Mouse (Mus musculus): ENCODE data around the gene Wdr27. TPM values are rescaled to one million over a fixed set of nuclear protein-coding genes. Genes with fewer than 3 reads are reported as not detected.
"Not testable (repeated sequence)": the region's sequence is repeated elsewhere in the genome, so short reads cannot be mapped to it uniquely, and the experiment has no call there.

Gene Wdr27
- 1 to 10 TPM in 10 of 26 experiments, under 1 TPM in 9, not detected in 7; 0.40 to 3.7 (median 1.7) TPM for total RNA-seq (2018; cell fraction: chromatin; rRNA removed)
- total RNA-seq (2018; cell fraction: cytosol; rRNA removed), result 1 to 10 TPM in 20 of 26 experiments, under 1 TPM in 5, not detected in 1; 0.65 to 2.7 (median 1.5) TPM
- total RNA-seq (2018; cell fraction: nucleus; rRNA removed), result 1 to 10 TPM in 13 of 26 experiments, under 1 TPM in 4, not detected in 9; 0.56 to 2.9 (median 1.9) TPM
- polyA plus RNA-seq (2018), result 0.95 to 3.2 TPM (median 1.8 TPM) in 3 replicates

DNA sequence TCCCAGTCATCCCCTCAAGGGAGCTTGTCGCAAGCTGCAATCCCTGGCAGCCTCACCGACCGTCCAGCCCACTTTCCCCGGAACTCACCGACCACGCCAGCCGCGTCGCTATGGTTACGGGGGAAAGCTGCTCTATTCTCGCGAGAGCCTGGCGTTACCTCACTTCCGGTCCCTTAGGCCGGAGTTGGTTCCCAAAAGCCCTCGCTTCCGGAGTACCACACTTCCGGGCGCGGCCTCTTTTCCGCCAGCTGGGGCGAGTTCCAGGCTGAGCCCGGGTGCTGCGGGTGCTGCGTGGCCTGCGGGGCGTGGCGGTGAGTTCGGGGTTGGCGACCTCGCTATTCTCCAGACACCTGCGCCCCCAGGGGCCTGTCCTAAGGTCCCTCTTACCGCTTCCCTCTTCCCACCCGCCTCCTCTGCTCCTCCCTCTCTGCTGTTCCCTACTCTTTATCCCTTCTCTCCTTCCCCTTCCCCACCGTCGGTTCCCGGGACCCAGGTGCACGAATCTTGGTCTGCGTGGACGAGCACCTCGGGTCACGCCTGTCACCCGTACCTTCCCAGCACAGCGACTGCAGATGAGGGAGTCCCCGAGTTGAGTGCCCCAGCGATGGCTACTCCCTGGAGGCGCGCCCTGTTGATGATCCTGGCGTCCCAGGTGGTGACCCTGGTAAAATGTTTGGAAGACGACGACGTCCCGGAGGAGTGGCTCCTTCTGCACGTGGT lies at the start of gene Wdr27, which contains the start of gene 1600012H06Rik:
Gene Wdr27, minus strand, starts transcription at position 150 of the 720 bp plus-strand sequence.
Gene 1600012H06Rik, plus strand, starts transcription at position 176 of the 720 bp plus-strand sequence.
- 0 out of 2 replicates have a peak, but pooled peaks cover 6% of the 10 kb centered on the region for H3K36me3 ChIP-seq (ENCODE audit: inconsistent target)
- peaks cover 38% of the 10 kb centered on the region for H3K79me2 ChIP-seq (ENCODE audit: inconsistent target)
- WGBS (ENCODE audit: missing documents), result under 1% methylated on average over 50 of the region's 54 CpGs
- peak within 1 kb of the TSS; percentile 99 for H3K4me3 ChIP-seq (ENCODE audit: inconsistent target)
- H3K27ac ChIP-seq, result peak within 1 kb of the TSS; percentile 67

DNA sequence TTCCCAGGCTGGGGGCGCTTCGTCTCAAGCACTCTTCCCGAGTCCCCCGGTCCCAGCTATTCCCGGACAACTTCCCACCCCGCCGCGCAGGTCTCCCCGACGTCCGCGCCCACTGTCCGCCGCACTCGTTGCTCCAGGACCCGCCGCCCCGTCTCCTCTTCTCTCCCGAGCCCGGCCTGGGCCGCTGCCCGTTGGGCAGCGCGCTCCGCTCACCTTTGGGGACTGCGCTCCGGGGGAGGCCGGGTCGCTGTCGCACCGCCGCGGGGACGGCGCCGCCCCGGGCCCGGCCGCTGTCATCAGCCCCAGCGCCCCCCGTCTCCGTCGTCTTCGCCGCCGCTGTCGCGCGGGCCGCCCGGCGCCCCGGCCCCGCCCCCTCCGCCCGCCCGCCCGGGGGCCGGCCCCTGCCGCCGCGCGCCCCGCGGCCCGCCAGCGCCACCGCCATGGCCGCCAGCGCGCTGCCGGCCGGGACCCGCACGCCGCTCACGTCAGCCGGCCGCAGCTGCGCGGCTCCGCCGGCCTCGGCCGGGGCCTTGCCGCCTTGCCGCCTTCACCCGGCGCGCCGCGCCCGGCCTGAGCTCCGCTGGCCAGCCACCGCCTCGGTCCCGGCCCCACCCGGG lies 49.7 kb upstream of the Wdr27 start:
- H3K36me3 ChIP-seq (ENCODE audit: inconsistent target); H3K79me2 ChIP-seq (ENCODE audit: inconsistent target); H3K27ac ChIP-seq; H3K4me3 ChIP-seq (ENCODE audit: inconsistent target): not testable (repeated sequence)
- WGBS (ENCODE audit: missing documents), result no CpG with 5 or more reads among the region's 98 CpGs

DNA sequence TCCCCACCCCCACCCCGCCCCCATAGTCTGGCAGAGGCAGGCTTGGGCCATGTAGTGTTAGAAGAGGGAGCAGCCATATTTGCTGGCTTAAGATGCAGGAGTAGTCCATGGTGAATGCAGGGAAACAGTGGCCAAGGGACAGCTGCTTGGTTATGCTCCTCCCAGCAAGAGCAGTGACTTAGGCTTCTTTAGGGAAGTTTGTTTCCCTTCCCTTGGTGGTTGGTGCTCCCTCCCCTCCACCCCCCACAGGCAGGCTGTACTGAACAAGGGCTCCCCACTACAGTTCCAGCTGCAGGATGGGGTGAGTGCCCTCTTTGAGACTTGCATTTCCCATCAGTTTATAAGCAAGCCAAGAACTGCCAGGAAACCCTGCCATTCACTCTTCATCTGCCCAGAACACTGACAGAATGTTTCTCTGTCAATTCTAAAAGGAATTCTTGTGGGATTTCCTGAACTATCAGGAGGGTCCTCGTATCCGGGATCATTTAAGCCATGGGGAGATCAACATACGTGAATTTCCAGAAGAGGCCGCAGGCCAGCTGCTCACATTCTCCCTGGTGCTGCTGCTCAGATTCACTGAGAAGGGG lies 47.3 kb upstream of the Wdr27 start:
- WGBS (ENCODE audit: missing documents), result no CpG with 5 or more reads among the region's 5 CpGs
- not testable (repeated sequence) for H3K36me3 ChIP-seq (ENCODE audit: inconsistent target)

DNA sequence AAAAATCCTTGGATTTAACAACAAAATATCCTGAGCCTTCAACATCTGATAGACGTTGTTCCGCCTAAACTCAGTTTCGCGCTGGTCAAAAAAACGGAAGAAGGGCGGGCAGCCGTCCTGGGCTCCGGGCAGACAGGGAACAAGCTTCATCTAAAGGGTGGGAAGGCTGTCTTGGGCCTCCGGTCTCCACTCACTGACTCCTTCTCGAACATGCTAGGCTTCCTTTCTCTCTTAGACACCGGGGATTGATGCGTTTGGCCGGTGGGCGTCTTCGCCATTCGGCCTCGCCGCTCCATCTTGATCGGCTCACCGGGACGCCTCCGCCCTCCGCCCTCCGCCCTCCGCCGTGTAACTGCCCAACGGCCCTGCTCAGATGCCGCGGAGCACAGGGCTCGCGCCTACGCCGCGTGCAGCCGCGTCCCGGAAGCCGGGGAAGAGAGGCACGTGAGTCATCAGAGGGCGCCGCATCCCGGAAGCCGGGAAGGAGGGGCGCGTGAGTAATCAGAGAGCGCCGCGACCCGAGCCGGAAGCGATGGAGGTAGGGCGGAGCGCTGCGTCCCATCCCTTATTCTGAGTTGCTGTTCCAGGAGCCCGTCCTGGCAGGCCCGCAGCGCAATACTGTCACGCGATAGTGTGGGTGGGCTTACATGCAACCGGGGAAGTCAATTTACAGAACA lies 35.5 kb upstream of the Wdr27 start, which contains the start of the genes 9030025P20Rik and Gm3417:
Gene 9030025P20Rik, plus strand, starts transcription at position 107 of the 677 bp plus-strand sequence.
Gene Gm3417, minus strand, starts transcription at position 429 of the 677 bp plus-strand sequence.
- not testable (repeated sequence) for H3K79me2 ChIP-seq (ENCODE audit: inconsistent target); H3K36me3 ChIP-seq (ENCODE audit: inconsistent target); H3K27ac ChIP-seq; H3K4me3 ChIP-seq (ENCODE audit: inconsistent target)
- no CpG with 5 or more reads among the region's 60 CpGs for WGBS (ENCODE audit: missing documents)

More for the DNA sequence above, 47.3 kb upstream of the Wdr27 start:
- H3K4me3 ChIP-seq (ENCODE audit: inconsistent target); H3K79me2 ChIP-seq (ENCODE audit: inconsistent target): not testable (repeated sequence)
- H3K27ac ChIP-seq, result 0 out of 2 replicates have a peak overlapping the region, but pooled peaks have one; percentile 39

DNA sequence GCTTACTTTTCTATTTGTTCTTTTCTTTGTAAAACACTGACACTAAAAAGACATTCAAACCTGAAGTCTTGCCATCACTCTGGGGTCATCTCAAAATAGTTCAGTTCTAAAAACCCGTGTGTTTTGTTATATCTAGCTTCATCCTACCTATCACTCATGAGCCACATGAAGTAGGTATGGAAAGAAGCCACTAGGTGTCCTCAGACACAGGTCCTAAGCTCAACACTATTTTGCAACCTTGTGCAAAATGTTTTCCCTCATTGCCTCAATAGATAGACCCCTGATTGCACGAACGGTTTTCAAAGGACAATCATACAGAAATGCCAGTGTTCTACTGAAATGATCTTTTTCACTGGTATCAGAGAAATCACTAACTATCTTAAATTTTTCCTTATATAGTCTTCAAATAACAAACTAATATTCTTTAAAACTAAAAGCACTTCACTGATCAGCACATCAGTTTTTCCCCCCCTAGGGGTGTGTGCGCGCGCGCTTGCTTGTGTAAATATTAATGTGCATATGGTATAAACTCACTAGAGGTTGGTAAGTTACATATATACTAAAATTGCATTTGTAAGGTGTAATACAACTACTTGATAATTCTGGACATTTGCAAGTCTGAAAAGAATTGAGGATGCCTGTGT lies 34.9 kb upstream of the Wdr27 start:
- no CpG with 5 or more reads among the region's 7 CpGs for WGBS (ENCODE audit: missing documents)
- H3K79me2 ChIP-seq (ENCODE audit: inconsistent target); H3K4me3 ChIP-seq (ENCODE audit: inconsistent target): not testable (repeated sequence)

DNA sequence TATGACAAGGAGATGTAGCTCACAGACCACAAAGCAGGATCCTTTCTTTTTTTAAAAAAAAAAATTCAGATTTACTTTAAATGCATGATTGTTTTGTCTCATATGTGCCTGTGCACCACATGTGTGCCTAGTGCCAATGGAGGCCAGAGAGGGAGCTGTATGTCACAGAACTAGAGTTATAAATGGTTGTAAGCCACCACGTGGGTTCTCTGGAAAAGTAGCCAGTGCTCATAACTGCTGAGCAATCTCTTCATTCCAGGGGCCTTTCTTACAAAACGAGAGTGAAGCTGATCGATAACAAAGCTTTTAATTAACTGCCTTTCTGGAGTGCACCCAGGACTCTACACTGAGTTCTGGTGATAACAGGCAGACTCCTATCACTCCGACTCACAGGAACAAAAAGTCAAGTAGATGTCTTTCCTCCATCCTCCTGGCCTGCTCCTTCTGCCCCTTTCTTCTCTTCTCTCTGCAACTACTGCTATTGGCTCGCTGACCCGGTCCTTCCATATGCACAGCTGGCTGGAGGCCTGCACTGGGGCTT lies 25.5 kb upstream of the Wdr27 start:
- not testable (repeated sequence) for H3K36me3 ChIP-seq (ENCODE audit: inconsistent target); H3K27ac ChIP-seq; H3K4me3 ChIP-seq (ENCODE audit: inconsistent target); H3K79me2 ChIP-seq (ENCODE audit: inconsistent target)
- no CpG with 5 or more reads among the region's 6 CpGs for WGBS (ENCODE audit: missing documents)

More for the DNA sequence above, 34.9 kb upstream of the Wdr27 start:
- H3K36me3 ChIP-seq (ENCODE audit: inconsistent target); H3K27ac ChIP-seq: not testable (repeated sequence)

DNA sequence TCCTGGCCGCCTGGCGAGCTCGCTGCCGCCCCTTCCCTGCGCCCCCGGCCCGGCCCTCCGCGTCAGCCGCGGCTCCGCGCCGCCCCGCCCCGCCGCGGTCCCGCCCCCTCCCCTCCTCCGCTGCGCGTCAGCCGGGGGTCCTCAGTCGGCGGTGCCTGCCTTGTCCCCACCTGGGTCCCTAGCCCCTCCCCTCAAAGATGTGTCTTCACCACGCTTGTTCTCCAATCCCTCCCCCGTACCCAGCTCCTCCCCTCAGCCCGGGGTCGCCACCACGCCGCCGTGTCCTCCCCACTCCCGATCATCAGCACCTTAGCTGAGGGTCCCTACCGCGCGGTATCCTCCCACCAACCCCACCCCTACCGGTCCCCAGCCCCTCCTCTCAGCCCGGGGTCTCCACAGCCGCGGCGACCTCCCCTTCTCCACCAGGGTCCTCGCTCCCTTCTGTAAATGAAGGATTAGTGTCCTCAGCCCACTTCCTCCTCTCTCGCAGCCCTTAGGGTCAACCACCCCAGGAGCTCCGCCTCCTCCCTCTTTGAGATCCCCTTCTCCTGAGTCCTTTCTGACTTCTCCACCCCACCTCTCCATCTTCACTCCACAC lies 18.7 kb upstream of the Wdr27 start:
- WGBS (ENCODE audit: missing documents), result no CpG with 5 or more reads among the region's 44 CpGs
- peaks cover 40% of the 10 kb centered on the region for H3K79me2 ChIP-seq (ENCODE audit: inconsistent target)
- H3K4me3 ChIP-seq (ENCODE audit: inconsistent target); H3K36me3 ChIP-seq (ENCODE audit: inconsistent target); H3K27ac ChIP-seq: not testable (repeated sequence)

DNA sequence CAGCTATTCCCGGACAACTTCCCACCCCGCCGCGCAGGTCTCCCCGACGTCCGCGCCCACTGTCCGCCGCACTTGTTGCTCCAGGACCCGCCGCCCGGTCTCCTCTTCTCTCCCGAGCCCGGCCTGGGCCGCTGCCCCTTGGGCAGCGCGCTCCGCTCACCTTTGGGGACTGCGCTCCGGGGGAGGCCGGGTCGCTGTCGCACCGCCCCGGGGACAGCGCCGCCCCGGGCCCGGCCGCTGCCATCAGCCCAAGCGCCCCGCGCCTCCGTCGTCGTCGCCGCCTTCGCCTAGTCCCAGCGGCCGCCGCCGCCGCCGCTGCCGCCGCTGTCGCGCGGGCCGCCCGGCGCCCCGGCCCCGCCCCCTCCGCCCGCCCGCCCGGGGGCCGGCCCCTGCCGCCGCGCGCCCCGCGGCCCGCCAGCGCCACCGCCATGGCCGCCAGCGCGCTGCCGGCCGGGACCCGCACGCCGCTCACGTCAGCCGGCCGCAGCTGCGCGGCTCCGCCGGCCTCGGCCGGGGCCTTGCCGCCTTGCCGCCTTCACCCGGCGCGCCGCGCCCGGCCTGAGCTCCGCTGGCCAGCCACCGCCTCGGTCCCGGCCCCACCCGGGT lies 18.1 kb upstream of the Wdr27 start, which contains the start of gene Phf10:
Gene Phf10, minus strand, starts transcription at position 323 of the 606 bp plus-strand sequence.
- Histone ChIP-seq H3K4me3 (ENCODE audit: inconsistent target) (peak within 1 kb of the TSS; percentile 48), H3K79me2 (ENCODE audit: inconsistent target) (peaks cover 46% of the 10 kb centered on the region)
- 0% methylated on average over 19 of the region's 100 CpGs for whole genome bisulfite sequencing (ENCODE audit: missing documents)
- H3K27ac ChIP-seq; H3K36me3 ChIP-seq (ENCODE audit: inconsistent target): not testable (repeated sequence)

DNA sequence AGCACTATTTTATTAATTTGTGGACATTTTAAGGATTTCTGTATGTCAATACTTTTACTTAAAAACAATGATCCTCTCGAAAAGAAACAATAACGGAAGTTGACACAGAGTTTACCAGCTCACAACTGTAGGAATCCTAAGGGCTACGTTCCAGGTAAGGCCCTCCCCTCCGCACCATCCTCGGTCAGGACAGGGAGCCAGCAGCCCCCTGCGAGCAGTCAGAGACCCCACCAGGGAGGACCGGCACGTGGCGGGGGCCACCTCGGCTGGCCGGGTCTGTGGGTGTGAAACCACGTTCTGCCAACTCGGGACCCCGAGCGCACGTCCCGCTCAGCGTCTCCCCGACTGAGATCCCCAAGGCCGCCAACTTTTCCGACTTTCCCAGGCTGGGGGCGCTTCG lies 17.6 kb upstream of the Wdr27 start:
- no peaks in the 10 kb centered on the region for H3K36me3 ChIP-seq (ENCODE audit: inconsistent target)
- H3K4me3 ChIP-seq (ENCODE audit: inconsistent target), result peak overlapping the region; percentile 48
- peaks cover 51% of the 10 kb centered on the region for H3K79me2 ChIP-seq (ENCODE audit: inconsistent target)
- no peak overlapping the region for H3K27ac ChIP-seq
- WGBS (ENCODE audit: missing documents), result 2% methylated on average over 6 of the region's 23 CpGs

DNA sequence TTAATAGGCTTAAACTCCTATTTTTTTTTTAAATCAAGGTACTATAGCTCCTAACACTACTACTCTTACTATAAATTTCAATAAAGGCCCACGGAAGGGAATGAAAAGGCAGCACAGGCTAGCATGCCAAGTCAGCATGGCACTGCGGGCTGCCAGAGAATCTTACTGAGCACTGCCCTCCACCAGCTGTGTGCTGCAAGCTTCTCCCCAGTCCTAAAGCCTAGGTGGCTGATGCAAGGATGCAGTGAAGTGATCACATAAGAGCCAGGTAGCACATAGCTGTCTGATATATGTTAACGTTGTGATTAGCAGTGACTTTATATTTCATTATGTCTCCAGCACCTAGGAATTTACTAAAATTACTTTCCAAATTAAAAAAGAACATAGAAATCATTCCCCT lies 17.0 kb upstream of the Wdr27 start:
- WGBS (ENCODE audit: missing documents), result 25% methylated on average over 3 of the region's 3 CpGs
- no peaks in the 10 kb centered on the region for H3K36me3 ChIP-seq (ENCODE audit: inconsistent target)
- peak overlapping the region; percentile 48 for H3K4me3 ChIP-seq (ENCODE audit: inconsistent target)
- no peak overlapping the region for H3K27ac ChIP-seq
- peaks cover 56% of the 10 kb centered on the region for H3K79me2 ChIP-seq (ENCODE audit: inconsistent target)

DNA sequence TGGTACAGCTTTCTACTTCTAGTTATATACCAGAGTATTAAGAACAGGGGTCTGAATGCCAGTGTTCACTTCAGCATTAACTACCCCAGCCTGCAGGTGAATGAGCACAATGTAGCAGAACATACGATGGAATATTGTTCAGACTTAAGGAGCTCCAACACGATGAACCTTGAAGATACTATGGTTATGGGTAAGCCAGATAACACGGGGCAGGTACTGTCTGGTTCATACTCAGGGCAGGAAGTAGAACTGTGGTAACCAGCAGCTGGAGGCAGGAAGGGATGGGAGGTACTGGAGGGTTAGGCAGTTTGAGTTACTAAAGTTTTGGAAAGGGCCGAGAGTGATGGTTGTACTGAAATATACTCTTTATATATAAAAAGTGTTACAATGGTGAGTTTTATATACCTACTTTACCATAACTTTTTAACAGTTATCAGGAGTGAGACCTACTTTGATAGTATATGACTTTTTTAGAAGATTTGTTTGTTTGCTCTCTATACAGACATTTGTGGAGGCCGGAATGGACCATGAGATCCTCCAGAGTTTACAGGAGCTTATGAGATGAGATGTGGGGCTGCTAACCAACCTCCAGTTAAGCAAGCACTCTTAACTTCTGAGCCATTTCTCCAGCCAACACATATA lies 15.8 kb upstream of the Wdr27 start:
- H3K4me3 ChIP-seq (ENCODE audit: inconsistent target), result no peak overlapping the region
- no peaks in the 10 kb centered on the region; the same call in 1 of the 2 replicates for H3K36me3 ChIP-seq (ENCODE audit: inconsistent target)
- peaks cover 58% of the 10 kb centered on the region for H3K79me2 ChIP-seq (ENCODE audit: inconsistent target)
- no peak overlapping the region for H3K27ac ChIP-seq
- WGBS (ENCODE audit: missing documents), result 53% methylated on average over 5 of the region's 5 CpGs

DNA sequence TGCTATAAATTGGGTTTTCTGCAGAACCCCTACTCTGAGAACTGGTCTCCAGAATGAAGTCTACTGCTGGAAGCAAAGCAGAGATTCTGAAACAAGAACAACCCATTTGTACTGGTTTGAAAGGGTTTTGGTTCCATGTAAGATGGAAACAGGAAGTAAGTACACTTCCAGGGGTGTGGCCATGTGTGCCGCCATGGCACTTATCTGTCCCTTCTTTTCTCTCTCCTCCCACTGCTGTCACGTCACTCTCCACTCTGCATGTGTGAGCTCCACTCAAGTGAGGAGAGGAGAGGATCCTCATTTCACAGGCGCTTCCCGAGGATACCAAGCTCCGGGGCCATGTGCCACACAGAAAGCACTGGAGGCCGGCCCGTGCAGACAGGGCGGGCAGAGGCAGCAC lies 10.5 kb upstream of the Wdr27 start:
- Histone ChIP-seq H3K27ac (no peak overlapping the region), H3K79me2 (ENCODE audit: inconsistent target) (peaks cover 36% of the 10 kb centered on the region), H3K36me3 (ENCODE audit: inconsistent target) (peaks cover 37% of the 10 kb centered on the region), H3K4me3 (ENCODE audit: inconsistent target) (no peak overlapping the region)
- 82% methylated on average over 8 of the region's 8 CpGs for WGBS (ENCODE audit: missing documents)
